Mouse (Mus musculus) lung, adult 2 months (tissue): ENCODE data around the gene Ltb.

Experiments used
- CTCF ChIP-seq: fragments of 200-500 bp; IDR thresholded peaks from 2 replicates; pipeline ENCODE4 v1.5.1; 2011; ENCODE audit warnings: mild to moderate bottlenecking, low read length, control low read depth; ENCODE audit not compliant: insufficient read depth
- POLR2A ChIP-seq: fragments of 200-500 bp; IDR thresholded peaks from 2 replicates; pipeline ENCODE4 v1.6.1; 2011; ENCODE audit warnings: low read depth, mild to moderate bottlenecking, control low read depth, low read length, borderline replicate concordance; ENCODE audit errors: extremely low read depth

DNA sequence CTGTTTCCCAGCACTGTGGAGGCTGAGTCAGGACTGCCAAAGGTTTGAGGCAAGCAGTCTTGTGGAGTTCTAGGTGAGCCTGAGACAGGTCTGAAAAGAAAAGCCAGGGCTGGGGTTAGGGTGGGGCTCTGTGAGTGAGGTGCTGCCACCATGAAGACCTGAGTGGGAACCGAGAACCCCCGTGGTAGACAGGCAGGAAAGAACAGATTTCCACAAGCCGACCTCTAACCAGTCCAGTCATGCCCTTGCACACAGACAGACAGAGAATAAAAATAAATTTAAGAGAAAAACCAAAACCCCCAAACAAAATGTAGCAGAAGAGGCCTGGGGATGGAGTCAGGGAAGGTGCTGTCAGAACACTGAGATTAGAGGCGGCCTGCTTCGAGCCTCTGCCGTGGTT, 18.9 kb upstream of the Ltb start:
- TF ChIP-seq CTCF (no peak), POLR2A (no peak)
